Mouse (Mus musculus) forebrain, embryonic 14.5 days (tissue): ENCODE results near the gene Ifna15. TPM values are rescaled to one million over a fixed set of nuclear protein-coding genes. Genes with fewer than 3 reads are reported as not detected.
"Not testable (repeated sequence)": the region's sequence is repeated elsewhere in the genome, so short reads cannot be mapped to it uniquely, and the experiment has no call there.

ENCODE experiments used
- ATAC-seq: fragments of 200-750 bp; cut with Nextera tagmentation; 2 replicates; pipeline ENCODE4 v1.8.0; 2017; ENCODE audit warnings: mild to moderate bottlenecking, moderate library complexity
- DNase-seq: peaks from one replicate; pipeline ENCODE4 v3.0.0-alpha.2; 2015; ENCODE audit warnings: low spot score
- H3K27ac ChIP-seq: fragments of 300-500 bp; sonication (generic); 2 replicates; pipeline ENCODE4 v1.5.1; 2014; ENCODE audit warnings: low read depth, mild to moderate bottlenecking, control low read depth, low read length, moderate library complexity
- H3K27me3 ChIP-seq: fragments of 300-500 bp; sonication (generic); replicated peaks from 2 replicates; pipeline ENCODE4 v1.6.1; 2014; ENCODE audit warnings: low read length, control low read depth, mixed read lengths; ENCODE audit not compliant: control insufficient read depth, insufficient read depth
- H3K36me3 ChIP-seq: fragments of 300-500 bp; sonication (generic); 2 replicates; pipeline ENCODE4 v1.6.1; 2014; ENCODE audit warnings: low read length, control low read depth; ENCODE audit not compliant: control insufficient read depth, insufficient read depth
- H3K4me1 ChIP-seq: fragments of 300-500 bp; sonication (generic); 2 replicates; pipeline ENCODE4 v1.6.1; 2014; ENCODE audit warnings: antibody characterized with exemption, low read length, control low read depth; ENCODE audit not compliant: control insufficient read depth, insufficient read depth
- H3K4me2 ChIP-seq: fragments of 300-500 bp; sonication (generic); 2 replicates; pipeline ENCODE4 v1.6.1; 2014; ENCODE audit warnings: mild to moderate bottlenecking, control low read depth, low read length
- H3K4me3 ChIP-seq: fragments of 300-500 bp; sonication (generic); 2 replicates; pipeline ENCODE4 v1.5.1; 2014; ENCODE audit warnings: low read depth, low read length, control low read depth
- H3K9ac ChIP-seq: fragments of 300-500 bp; sonication (generic); 2 replicates; pipeline ENCODE4 v1.6.1; 2014; ENCODE audit warnings: mild to moderate bottlenecking, low read length, control low read depth, moderate library complexity
- H3K9me3 ChIP-seq: fragments of 300-500 bp; sonication (generic); replicated peaks from 2 replicates; pipeline ENCODE4 v1.6.1; 2016; ENCODE audit warnings: low read length, control low read depth, mixed read lengths; ENCODE audit not compliant: control insufficient read depth
- WGBS: fragments of 180-500 bp; shearing (Covaris S2); extraction: QIAGEN DNeasy Blood & Tissue Kit; methylation state at CpG from one replicate; pipeline ENCODE4 v1.1.7; 2014; 5-methylcytosine and 5-hydroxymethylcytosine counted together
- polyA plus RNA-seq: library from polyadenylated mRNA; unstranded; fragments of >200 nt; fragmentation: Nextera tagmentation; extraction: Ambion mirVana; gene quantifications from 2 replicates; pipeline ENCODE4 v1.2.1, GENCODE M21; 2014

The Ifna15 gene
- polyA plus RNA-seq, result not detected in 2 replicates

GRCm38 (mm10) chr4:88558145-88558544, at the start of gene Ifna15:
Gene Ifna15, minus strand, starts transcription at chr4:88558245.
- not testable (repeated sequence) for H3K4me3 ChIP-seq, H3K4me2 ChIP-seq, H3K9ac ChIP-seq, H3K9me3 ChIP-seq, H3K27ac ChIP-seq, ATAC-seq, H3K36me3 ChIP-seq, DNase-seq, H3K4me1 ChIP-seq, H3K27me3 ChIP-seq

DNA sequence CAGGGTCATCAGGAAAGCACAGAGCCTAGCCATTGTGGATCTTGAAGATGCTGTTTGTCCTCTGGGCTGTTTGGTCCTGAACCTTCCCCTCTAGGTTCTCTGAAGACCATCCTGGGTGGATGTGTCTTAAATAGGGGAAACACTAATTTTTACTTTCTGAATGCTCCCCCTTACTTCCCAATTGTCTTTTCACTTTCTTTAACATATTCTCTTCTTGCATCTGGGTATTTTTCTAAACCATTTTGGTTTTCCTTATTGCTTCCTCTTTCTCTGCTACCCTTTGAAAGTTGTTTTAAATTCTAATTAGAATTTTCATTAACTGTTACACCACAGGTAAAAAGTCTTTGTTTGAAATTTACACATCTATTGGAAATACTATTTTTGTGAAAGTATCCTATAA, 45.2 kb upstream of the Ifna15 start, which contains the start of gene Ifna12:
Ifna12 (minus strand) TSS at position 101 of the 400 bp plus-strand sequence.
- ATAC-seq (no peak), DNase-seq (no peak)
- H3K27ac ChIP-seq, result no peak within 1 kb of the TSS

GRCm38 (mm10) chr4:88592285-88592684, 34.2 kb upstream of the Ifna15 start, which contains the start of gene Ifna9:
Gene Ifna9, minus strand, starts transcription at chr4:88592385.
- H3K27ac ChIP-seq, result no peak within 1 kb of the TSS
- no peak within 1 kb of the TSS for H3K4me3 ChIP-seq
- 95% methylated on average over 1 of the region's 1 CpGs for WGBS
- no peak within 1 kb of the TSS for H3K4me2 ChIP-seq
- DNase-seq, result no peak
- H3K4me1 ChIP-seq, result no peaks in the 10 kb centered on the region
- no peak for ATAC-seq
- no peak within 1 kb of the TSS for H3K9ac ChIP-seq
- no peaks in the 10 kb centered on the region for H3K36me3 ChIP-seq
- H3K27me3 ChIP-seq, result no peaks in the 10 kb centered on the region
- no peaks in the 10 kb centered on the region for H3K9me3 ChIP-seq

More for the DNA sequence above, 45.2 kb upstream of the Ifna15 start, which contains the start of gene Ifna12:
- no peaks in the 10 kb centered on the region for H3K36me3 ChIP-seq
- H3K27me3 ChIP-seq, result no peaks in the 10 kb centered on the region
- no peak within 1 kb of the TSS for H3K4me3 ChIP-seq
- H3K9ac ChIP-seq, result no peak within 1 kb of the TSS
- no peak within 1 kb of the TSS for H3K4me2 ChIP-seq
- H3K4me1 ChIP-seq, result no peaks in the 10 kb centered on the region
- H3K9me3 ChIP-seq, result no peaks in the 10 kb centered on the region

DNA sequence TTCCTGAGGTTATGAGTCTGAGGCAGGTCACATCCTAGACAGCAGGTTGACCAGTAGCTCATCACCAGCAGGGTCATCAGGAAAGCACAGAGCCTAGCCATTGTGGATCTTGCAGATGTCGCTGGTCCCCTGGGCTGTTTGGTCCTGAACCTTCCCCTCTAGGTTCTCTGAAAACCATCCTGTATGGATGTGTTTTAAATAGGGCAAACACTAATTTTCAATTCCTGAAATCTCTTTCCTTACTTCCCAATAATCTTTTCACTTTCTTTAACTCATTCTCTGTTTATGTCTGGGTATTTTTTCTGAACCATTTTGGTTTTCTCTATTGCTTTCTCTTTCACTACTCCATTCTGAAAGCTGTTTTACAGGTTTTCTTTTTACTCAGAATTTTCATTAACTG, 13.7 kb upstream of the Ifna15 start, which contains the start of gene Ifna14:
Ifna14 (minus strand) TSS at position 101 of the 400 bp plus-strand sequence.
- Histone ChIP-seq H3K36me3 (no peaks in the 10 kb centered on the region), H3K4me2 (no peak within 1 kb of the TSS), H3K4me3 (no peak within 1 kb of the TSS), H3K27me3 (no peaks in the 10 kb centered on the region), H3K9me3 (no peaks in the 10 kb centered on the region), H3K27ac (no peak within 1 kb of the TSS), H3K4me1 (no peaks in the 10 kb centered on the region), H3K9ac (no peak within 1 kb of the TSS)
- ATAC-seq (no peak), DNase-seq (no peak)
- 71% methylated on average over 1 of the region's 1 CpGs for WGBS

- Histone ChIP-seq H3K4me3 (no peak overlapping the region), H3K27ac (no peak overlapping the region), H3K4me2 (no peak overlapping the region), H3K4me1 (no peaks in the 10 kb centered on the region), H3K27me3 (no peaks in the 10 kb centered on the region), H3K36me3 (no peaks in the 10 kb centered on the region), H3K9me3 (no peaks in the 10 kb centered on the region), H3K9ac (no peak overlapping the region)
- DNase-seq, result no peak
- ATAC-seq, result no peak
- WGBS, result 96% methylated on average over 1 of the region's 1 CpGs
Observed at GRCm38 (mm10) chr4:88561791-88562190, 3.7 kb upstream of the Ifna15 start.

DNA sequence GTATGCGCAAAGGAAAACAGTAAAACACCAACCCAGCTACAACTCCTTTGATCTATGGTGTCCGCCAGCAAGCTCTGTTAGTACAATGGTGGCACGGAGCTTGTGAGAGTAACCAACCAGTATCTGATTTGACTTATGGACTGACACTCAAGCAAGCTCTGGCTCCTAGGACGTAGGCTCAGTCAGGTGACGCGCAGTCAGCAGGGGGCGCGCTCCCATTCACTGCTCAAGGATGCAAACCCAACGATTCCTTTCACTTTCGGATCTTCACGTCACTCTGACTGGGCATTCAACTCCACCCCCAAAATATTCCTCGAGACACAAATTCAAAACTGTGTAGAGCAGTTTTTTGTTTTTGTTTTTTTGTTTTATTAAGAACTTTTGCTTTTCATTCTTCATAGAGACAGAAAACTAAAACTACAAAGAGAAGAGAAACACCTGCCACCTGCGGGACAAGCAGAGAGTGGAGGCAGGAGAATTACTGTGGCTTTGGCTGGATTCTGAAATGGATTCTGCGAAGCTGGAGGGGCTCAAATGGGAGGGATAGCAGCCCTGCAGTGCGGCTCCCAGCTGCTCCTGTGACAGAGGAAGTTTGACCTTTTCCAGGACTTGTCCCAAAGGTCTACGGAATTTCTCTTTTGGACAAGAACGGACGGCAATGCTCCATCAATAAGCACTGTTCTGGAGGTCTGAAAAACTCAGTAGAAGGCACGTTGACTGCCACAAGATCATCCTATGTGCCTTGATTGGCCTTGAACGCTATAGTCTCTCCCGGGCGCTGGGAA, 7.7 kb downstream of the Ifna15 start:
- Histone ChIP-seq H3K4me1 (no peaks in the 10 kb centered on the region), H3K4me3 (0 out of 2 replicates have a peak overlapping the region, but pooled peaks have one; percentile 12), H3K27me3 (no peaks in the 10 kb centered on the region), H3K36me3 (no peaks in the 10 kb centered on the region), H3K27ac (no peak overlapping the region), H3K9me3 (no peaks in the 10 kb centered on the region), H3K9ac (no peak overlapping the region), H3K4me2 (peak overlapping the region; percentile 42)
- WGBS, result 31% methylated on average over 22 of the region's 22 CpGs
- peak; percentile 75 for DNase-seq
- peak; percentile 80 for ATAC-seq

DNA sequence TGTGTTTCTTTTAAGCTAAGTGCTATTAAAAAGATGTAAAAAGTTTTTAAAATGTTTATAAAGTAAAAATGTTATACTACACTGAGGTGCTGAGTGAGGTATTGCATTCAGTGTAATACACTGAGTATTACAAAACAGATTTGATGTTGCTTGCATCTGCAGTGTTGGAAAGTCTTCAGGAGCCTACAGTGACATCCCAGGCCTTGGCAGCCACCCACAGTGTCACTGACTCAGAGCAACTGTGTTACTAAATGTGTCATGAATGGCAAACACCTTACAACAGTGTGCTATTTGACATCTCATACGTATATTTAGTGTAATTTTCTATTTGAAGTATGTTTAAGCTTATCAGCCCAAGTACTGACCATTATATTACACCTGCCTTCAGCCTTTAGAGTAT, 10.1 kb downstream of the Ifna15 start:
- H3K36me3 ChIP-seq, result no peaks in the 10 kb centered on the region
- WGBS, result 79% methylated on average over 1 of the region's 1 CpGs

GRCm38 (mm10) chr4:88543649-88544234, 14.3 kb downstream of the Ifna15 start:
- Histone ChIP-seq H3K4me2 (no peak overlapping the region), H3K4me1 (no peaks in the 10 kb centered on the region), H3K9me3 (no peaks in the 10 kb centered on the region), H3K27me3 (no peaks in the 10 kb centered on the region), H3K36me3 (no peaks in the 10 kb centered on the region), H3K9ac (no peak overlapping the region), H3K4me3 (no peak overlapping the region), H3K27ac (no peak overlapping the region)
- ATAC-seq (peak; percentile 82), DNase-seq (peak; percentile 87)
- WGBS, result 44% methylated on average over 2 of the region's 2 CpGs

More for the DNA sequence above, 10.1 kb downstream of the Ifna15 start:
- no peak overlapping the region for H3K9ac ChIP-seq
- no peaks in the 10 kb centered on the region for H3K27me3 ChIP-seq
- ATAC-seq (no peak), DNase-seq (no peak)
- H3K4me1 ChIP-seq, result no peaks in the 10 kb centered on the region
- no peaks in the 10 kb centered on the region for H3K9me3 ChIP-seq
- no peak overlapping the region for H3K27ac ChIP-seq
- H3K4me2 ChIP-seq, result no peak overlapping the region
- no peak overlapping the region for H3K4me3 ChIP-seq

- no peak for ATAC-seq
- WGBS, result 90% methylated on average over 12 of the region's 12 CpGs
Observed at GRCm38 (mm10) chr4:88537328-88537727, 20.7 kb downstream of the Ifna15 start.

More at GRCm38 (mm10) chr4:88537328-88537727, 20.7 kb downstream of the Ifna15 start:
- no peak overlapping the region for H3K27ac ChIP-seq
- no peak overlapping the region for H3K4me3 ChIP-seq
- H3K27me3 ChIP-seq, result no peaks in the 10 kb centered on the region
- no peaks in the 10 kb centered on the region for H3K4me1 ChIP-seq
- DNase-seq, result no peak
- no peaks in the 10 kb centered on the region for H3K36me3 ChIP-seq
- H3K9me3 ChIP-seq, result no peaks in the 10 kb centered on the region
- no peak overlapping the region for H3K4me2 ChIP-seq
- no peak overlapping the region for H3K9ac ChIP-seq
